Mouse (Mus musculus): ENCODE data around the gene Fancc.

DNA sequence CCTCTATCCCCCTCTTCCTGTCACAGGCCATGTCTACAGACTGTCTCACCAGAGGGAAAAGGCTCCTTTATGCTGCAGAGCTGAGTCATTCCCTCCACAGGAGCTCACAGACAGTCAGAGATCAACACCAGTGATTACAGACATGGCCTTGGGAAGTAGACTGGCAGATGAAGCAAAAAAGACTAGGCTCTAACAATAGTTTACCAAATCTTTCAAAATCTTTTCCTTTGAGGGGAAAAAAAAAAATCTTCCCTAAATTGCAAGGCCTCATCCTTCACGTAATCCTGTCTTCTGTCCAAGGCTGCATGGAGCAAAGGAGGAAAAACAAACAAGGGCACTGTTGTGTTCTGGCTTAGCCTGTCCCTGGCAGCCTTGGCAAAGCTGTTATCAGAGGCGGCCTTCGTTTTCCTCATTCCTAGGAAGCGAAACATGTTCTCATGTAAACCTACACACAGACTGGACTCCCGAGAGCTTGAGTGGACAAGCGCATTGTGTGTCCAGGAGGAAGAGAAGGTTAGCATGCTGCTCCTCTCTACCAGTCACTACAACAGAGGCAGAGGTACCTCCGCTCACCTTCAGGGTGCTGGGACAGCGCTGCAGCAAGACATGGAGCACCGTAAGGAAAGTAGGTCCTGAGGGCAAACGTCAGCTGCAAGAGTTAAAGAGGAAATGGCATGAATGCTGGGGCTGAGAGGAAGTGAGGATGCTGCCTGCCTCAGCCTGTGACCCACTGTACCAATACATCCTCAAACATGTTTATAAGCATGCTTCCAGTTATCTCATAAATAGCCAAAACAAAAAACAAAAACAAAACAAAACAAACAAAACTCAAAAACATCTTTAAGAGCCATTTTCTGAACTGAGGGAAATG is 171.9 kb downstream of the Fancc start:
- TF ChIP-seq CTCF (conservative IDR thresholded peaks at IDR 0.05; ENCODE audit: low read length) (no peak), NANOG (IDR thresholded peaks at IDR 0.05; ENCODE audit: borderline replicate concordance, low read length) (no peak)
